Mouse (Mus musculus): ENCODE data around the gene Tmco5. TPM values are rescaled to one million over a fixed set of nuclear protein-coding genes. Genes with fewer than 3 reads are reported as not detected.
"Not testable (repeated sequence)": the region's sequence is repeated elsewhere in the genome, so short reads cannot be mapped to it uniquely, and the experiment has no call there.

The Tmco5 gene
- polyA plus RNA-seq, 1 experiment, result not detected

DNA sequence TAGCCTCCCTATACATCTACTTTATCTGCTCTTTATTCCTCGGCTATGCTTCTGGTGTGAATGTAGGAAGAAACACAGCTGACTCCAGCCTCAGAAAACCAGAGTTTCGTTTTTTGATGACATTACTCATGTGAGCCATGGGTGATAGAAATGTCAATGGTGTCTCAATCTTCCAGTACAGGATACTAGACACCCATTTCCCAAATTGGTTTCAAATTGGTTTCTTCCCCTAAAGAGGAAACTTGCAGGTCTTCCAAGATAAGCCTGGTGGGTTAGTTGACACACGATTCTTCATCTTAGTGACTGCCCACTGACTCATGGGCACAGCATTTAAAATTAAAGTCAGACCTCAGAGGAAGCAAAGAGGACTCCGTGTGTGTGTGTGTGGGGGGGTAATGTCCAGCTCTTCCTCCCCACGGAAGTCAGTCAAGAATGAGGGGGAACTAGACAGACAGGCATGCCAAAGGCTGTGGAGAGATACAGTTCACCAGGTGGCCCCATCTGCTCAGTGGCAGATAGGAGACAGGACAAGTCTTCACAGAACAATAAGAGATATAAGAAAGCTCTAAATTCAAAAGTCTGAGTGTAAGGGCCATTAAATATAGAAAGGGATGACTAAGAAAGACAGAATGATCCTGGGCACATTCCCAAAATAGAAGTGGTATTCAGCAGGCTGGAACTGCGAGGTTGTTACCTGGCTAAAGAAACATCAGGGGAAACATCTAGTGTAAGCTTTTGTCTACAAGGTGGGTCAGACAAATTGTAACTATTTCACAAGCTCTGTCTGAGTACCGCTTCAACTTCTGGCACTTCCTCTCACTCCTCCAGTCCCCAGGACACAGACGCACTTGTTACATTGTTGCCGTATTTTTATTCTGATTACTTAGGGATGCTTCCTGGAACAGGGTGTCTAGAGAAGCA lies 44.3 kb downstream of the Tmco5 start:
- 61% methylated on average over 9 of the region's 9 CpGs for WGBS
- Histone ChIP-seq H3K36me3 (ENCODE audit: control insufficient read depth, insufficient read depth, low read length) (no peaks in the 10 kb centered on the region), H3K4me1 (ENCODE audit: control insufficient read depth, insufficient read depth, insufficient read length, low read length) (no peaks in the 10 kb centered on the region), H3K27ac (ENCODE audit: insufficient read depth, low read depth, low read length) (no peak overlapping the region), H3K27me3 (ENCODE audit: control insufficient read depth, insufficient read depth, low read length) (no peaks in the 10 kb centered on the region), H3K4me3 (ENCODE audit: low read depth, low read length) (no peak overlapping the region)
- TF ChIP-seq CTCF (IDR thresholded peaks at IDR 0.05; ENCODE audit: extremely low read depth, insufficient read length, insufficient replicate concordance, low read depth, low read length) (no peak), POLR2A (IDR thresholded peaks at IDR 0.05; ENCODE audit: low read depth, low read length) (no peak)

DNA sequence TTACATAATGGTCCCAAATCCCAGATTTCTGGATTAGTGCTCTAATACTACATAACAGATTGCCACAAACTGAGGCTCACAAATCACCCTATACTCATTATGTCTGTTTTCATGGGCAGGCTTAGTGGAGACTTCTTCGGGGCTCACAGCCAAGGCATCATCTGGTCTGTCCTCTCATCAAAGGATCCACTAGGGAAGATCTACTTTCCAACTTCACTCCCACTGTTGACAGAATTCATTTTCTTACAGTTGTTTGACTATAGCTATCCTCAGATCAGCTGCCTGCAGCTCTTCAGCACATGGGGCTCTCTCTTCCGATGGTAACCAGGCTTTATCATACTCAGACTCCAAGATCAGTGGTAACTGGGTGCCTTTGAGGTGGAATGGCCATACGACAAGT lies 45.2 kb downstream of the Tmco5 start:
- Histone ChIP-seq H3K27ac (ENCODE audit: insufficient read depth, low read depth, low read length) (no peak overlapping the region), H3K4me1 (ENCODE audit: control insufficient read depth, insufficient read depth, insufficient read length, low read length) (no peaks in the 10 kb centered on the region), H3K27me3 (ENCODE audit: control insufficient read depth, insufficient read depth, low read length) (no peaks in the 10 kb centered on the region), H3K4me3 (ENCODE audit: low read depth, low read length) (no peak overlapping the region), H3K36me3 (ENCODE audit: control insufficient read depth, insufficient read depth, low read length) (no peaks in the 10 kb centered on the region)
- TF ChIP-seq CTCF (IDR thresholded peaks at IDR 0.05; ENCODE audit: extremely low read depth, insufficient read length, insufficient replicate concordance, low read depth, low read length) (no peak), POLR2A (IDR thresholded peaks at IDR 0.05; ENCODE audit: low read depth, low read length) (no peak)
- 78% methylated on average over 3 of the region's 3 CpGs for WGBS

DNA sequence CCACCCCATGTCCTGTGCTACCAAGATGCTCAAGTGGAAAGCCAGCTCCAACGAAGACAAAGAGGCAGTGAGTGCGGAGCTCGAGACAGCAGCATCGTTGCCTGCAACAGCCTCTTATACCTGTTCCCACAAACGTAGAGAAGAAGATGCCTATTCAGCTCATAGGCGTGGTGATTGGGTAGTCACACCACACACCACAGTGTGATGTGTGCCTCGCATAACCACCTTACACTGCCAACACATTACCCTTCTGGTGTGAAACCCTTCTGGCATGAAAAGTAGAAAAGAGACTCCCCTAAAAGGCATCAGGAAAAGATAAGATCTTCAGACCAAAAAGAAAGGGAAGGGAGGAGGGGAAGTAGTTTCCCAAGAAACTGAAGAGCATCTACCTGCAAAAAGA lies 45.8 kb downstream of the Tmco5 start:
- no peak overlapping the region for H3K4me3 ChIP-seq (ENCODE audit: low read depth, low read length)
- no peak overlapping the region for H3K27ac ChIP-seq (ENCODE audit: insufficient read depth, low read depth, low read length)
- H3K4me1 ChIP-seq (ENCODE audit: control insufficient read depth, insufficient read depth, insufficient read length, low read length), result no peaks in the 10 kb centered on the region
- WGBS, result 85% methylated on average over 7 of the region's 7 CpGs
- H3K36me3 ChIP-seq (ENCODE audit: control insufficient read depth, insufficient read depth, low read length), result no peaks in the 10 kb centered on the region
- TF ChIP-seq CTCF (IDR thresholded peaks at IDR 0.05; ENCODE audit: extremely low read depth, insufficient read length, insufficient replicate concordance, low read depth, low read length) (no peak), POLR2A (IDR thresholded peaks at IDR 0.05; ENCODE audit: low read depth, low read length) (no peak)
- H3K27me3 ChIP-seq (ENCODE audit: control insufficient read depth, insufficient read depth, low read length), result no peaks in the 10 kb centered on the region

DNA sequence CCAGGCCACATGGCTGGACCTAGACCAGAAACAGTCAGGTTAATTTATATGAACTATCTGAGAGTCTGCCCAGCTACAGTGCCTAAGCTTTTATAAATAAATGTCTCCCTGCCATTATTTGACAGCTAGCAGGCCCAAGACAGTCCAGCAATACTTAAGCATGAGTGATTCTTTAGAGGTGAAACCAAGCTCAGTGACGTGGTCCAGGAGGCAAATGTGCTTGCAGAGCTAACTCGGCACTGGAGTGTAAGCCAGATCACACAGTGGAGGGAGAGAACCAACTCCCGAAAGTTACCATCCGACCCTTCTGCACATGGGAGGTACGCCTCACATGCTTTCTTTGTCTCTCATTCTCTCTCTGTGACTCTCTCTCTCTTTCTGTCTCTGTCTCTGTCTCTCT lies 46.7 kb downstream of the Tmco5 start:
- Histone ChIP-seq H3K27ac (ENCODE audit: insufficient read depth, low read depth, low read length) (no peak overlapping the region), H3K4me3 (ENCODE audit: low read depth, low read length) (no peak overlapping the region), H3K4me1 (ENCODE audit: control insufficient read depth, insufficient read depth, insufficient read length, low read length) (no peaks in the 10 kb centered on the region), H3K36me3 (ENCODE audit: control insufficient read depth, insufficient read depth, low read length) (no peaks in the 10 kb centered on the region), H3K27me3 (ENCODE audit: control insufficient read depth, insufficient read depth, low read length) (no peaks in the 10 kb centered on the region)
- WGBS, result 79% methylated on average over 5 of the region's 5 CpGs
- TF ChIP-seq CTCF (IDR thresholded peaks at IDR 0.05; ENCODE audit: extremely low read depth, insufficient read length, insufficient replicate concordance, low read depth, low read length) (no peak), POLR2A (IDR thresholded peaks at IDR 0.05; ENCODE audit: low read depth, low read length) (no peak)

DNA sequence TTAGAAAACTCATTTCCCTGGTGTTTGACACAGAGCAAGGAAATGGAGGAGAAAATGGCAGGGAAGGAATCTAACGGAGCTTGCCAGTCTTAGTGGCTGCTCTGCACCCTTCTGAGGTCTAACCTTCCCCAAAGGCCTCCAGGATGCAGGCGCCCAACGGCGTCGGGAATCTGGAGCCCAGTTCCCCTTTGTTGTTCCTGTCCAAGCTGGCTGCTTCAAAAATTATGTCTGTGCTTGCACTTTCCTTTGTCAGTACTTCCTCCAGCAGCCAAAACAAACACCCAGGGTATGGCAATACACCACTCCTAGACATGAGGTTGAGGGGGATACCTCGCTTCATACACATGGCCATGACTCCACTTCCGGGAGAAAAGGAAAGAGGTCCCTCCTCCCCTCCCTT lies 53.7 kb downstream of the Tmco5 start:
- no peak for TF ChIP-seq CTCF (IDR thresholded peaks at IDR 0.05; ENCODE audit: extremely low read depth, insufficient read length, insufficient replicate concordance, low read depth, low read length)
- no peak for TF ChIP-seq POLR2A (IDR thresholded peaks at IDR 0.05; ENCODE audit: low read depth, low read length)
- Histone ChIP-seq H3K4me3 (ENCODE audit: low read depth, low read length) (no peak overlapping the region), H3K27me3 (ENCODE audit: control insufficient read depth, insufficient read depth, low read length) (no peaks in the 10 kb centered on the region), H3K27ac (ENCODE audit: insufficient read depth, low read depth, low read length) (no peak overlapping the region), H3K36me3 (ENCODE audit: control insufficient read depth, insufficient read depth, low read length) (no peaks in the 10 kb centered on the region), H3K4me1 (ENCODE audit: control insufficient read depth, insufficient read depth, insufficient read length, low read length) (no peaks in the 10 kb centered on the region)
- 83% methylated on average over 7 of the region's 7 CpGs for WGBS

DNA sequence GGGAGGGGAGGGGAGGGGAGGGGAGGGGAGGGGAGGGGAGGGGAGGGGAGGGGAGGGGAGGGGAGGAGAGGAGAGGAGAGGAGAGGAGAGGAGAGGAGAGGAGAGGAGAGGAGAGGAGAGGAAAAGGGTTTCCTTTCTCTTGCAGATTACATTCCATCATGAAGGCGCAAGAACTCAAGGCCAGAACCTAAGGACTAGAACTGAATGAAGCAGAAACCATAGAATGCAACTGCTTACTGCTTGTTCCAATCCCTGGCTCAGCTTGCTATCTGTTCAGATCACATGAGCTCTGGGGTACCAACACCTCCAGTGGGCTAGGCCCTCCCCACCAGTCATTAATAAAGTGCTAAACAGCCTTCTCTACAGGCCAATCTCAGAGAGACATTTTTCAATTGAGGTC lies 55.7 kb downstream of the Tmco5 start:
- not testable (repeated sequence) for H3K36me3 ChIP-seq (ENCODE audit: control insufficient read depth, insufficient read depth, low read length); H3K27ac ChIP-seq (ENCODE audit: insufficient read depth, low read depth, low read length); H3K4me3 ChIP-seq (ENCODE audit: low read depth, low read length); H3K4me1 ChIP-seq (ENCODE audit: control insufficient read depth, insufficient read depth, insufficient read length, low read length); H3K27me3 ChIP-seq (ENCODE audit: control insufficient read depth, insufficient read depth, low read length)
- 88% methylated on average over 1 of the region's 1 CpGs for WGBS

DNA sequence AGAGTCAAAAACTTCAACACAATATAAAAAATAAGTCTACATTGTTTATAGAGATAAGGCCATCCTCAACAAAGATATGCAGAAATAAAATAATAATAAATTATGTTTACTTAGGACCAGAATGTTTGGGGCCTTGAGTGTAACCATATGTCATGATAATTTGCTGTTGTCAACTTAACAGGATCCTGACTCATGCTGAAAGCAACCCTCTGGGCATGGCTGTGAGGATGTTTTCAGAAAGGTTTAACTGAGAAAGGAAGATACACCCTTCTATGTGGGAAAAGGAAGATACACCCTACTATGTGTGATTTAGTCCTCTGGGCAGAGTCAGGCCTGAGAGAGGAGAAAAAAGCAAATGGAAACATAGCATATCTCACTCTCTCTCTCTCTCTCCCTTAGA lies 56.3 kb downstream of the Tmco5 start:
- no peak overlapping the region for H3K27ac ChIP-seq (ENCODE audit: insufficient read depth, low read depth, low read length)
- TF ChIP-seq CTCF (IDR thresholded peaks at IDR 0.05; ENCODE audit: extremely low read depth, insufficient read length, insufficient replicate concordance, low read depth, low read length) (no peak), POLR2A (IDR thresholded peaks at IDR 0.05; ENCODE audit: low read depth, low read length) (no peak)
- H3K4me1 ChIP-seq (ENCODE audit: control insufficient read depth, insufficient read depth, insufficient read length, low read length), result no peaks in the 10 kb centered on the region

More for the DNA sequence above, 56.3 kb downstream of the Tmco5 start:
- Histone ChIP-seq H3K36me3 (ENCODE audit: control insufficient read depth, insufficient read depth, low read length) (no peaks in the 10 kb centered on the region), H3K4me3 (ENCODE audit: low read depth, low read length) (no peak overlapping the region), H3K27me3 (ENCODE audit: control insufficient read depth, insufficient read depth, low read length) (no peaks in the 10 kb centered on the region)

Data from small intestine, adult 2 months (tissue).